In genomic region chr19:6140678-6141393, GRCm38 (mm10) we compare ENCODE assay signal across 7 mouse cellular contexts. TPM values are rescaled to one million over a fixed set of nuclear protein-coding genes. Genes with fewer than 3 reads are reported as not detected.
DNase-seq lines count a peak whose midpoint lies in the region; ATAC-seq and TF ChIP-seq lines count a peak whose summit lies in the region.

Batf2 (plus strand) TSS chr19:6140983.

- peak; percentile 42; the same call in 1 of the 2 replicates for TF ChIP-seq POLR2A in heart, adult 2 months (IDR thresholded peaks at IDR 0.05; ENCODE audit: insufficient read depth, low read depth, low read length)

- under 1% methylated on average over 67 of the region's 68 CpGs for WGBS in embryonic facial prominence, embryonic 12.5 days
- WGBS in heart, adult 2 months = under 1% methylated on average over 65 of the region's 68 CpGs
- WGBS in limb, embryonic 13.5 days = under 1% methylated on average over 52 of the region's 68 CpGs
- WGBS in midbrain, embryonic 16.5 days = 1% methylated on average over 66 of the region's 68 CpGs

- peak; percentile 88 for DNase-seq in adrenal gland, postnatal 25 days
- DNase-seq in heart, adult 2 months = peak; percentile 91 to 93
- peak; percentile 89 to 90 for DNase-seq in kidney, adult 8-10 months
- DNase-seq in spleen, postnatal 10 days (ENCODE audit: low spot score in 2 of 2) = peak; percentile 93 to 97

- H3K27me3 ChIP-seq in embryonic facial prominence, embryonic 12.5 days = no peaks in the 10 kb centered on the region
- no peaks in the 10 kb centered on the region for H3K27me3 ChIP-seq in heart, adult 2 months (ENCODE audit: control insufficient read depth, insufficient read depth, low read length)
- no peaks in the 10 kb centered on the region for H3K27me3 ChIP-seq in limb, embryonic 13.5 days
- no peaks in the 10 kb centered on the region for H3K27me3 ChIP-seq in midbrain, embryonic 16.5 days (ENCODE audit: control insufficient read depth, insufficient read depth, low read depth, low read length)

- H3K9me3 ChIP-seq in embryonic facial prominence, embryonic 12.5 days = no peaks in the 10 kb centered on the region
- H3K9me3 ChIP-seq in limb, embryonic 13.5 days = no peaks in the 10 kb centered on the region
- no peaks in the 10 kb centered on the region for H3K9me3 ChIP-seq in midbrain, embryonic 16.5 days (replicated peaks; ENCODE audit: control insufficient read depth, low read length, poor library complexity, severe bottlenecking)

- ATAC-seq in embryonic facial prominence, embryonic 12.5 days (ENCODE audit: insufficient number of reproducible peaks, insufficient read depth, low FRiP score, low TSS enrichment) = peak; percentile 92
- peak; percentile 94 for ATAC-seq in limb, embryonic 13.5 days (ENCODE audit: low FRiP score, low read depth)
- ATAC-seq in midbrain, embryonic 16.5 days = peak; percentile 95

- peak within 1 kb of the TSS; percentile 59 for H3K4me3 ChIP-seq in embryonic facial prominence, embryonic 12.5 days
- H3K4me3 ChIP-seq in heart, adult 2 months = peak within 1 kb of the TSS; percentile 94
- H3K4me3 ChIP-seq in limb, embryonic 13.5 days = peak within 1 kb of the TSS; percentile 67
- peak within 1 kb of the TSS; percentile 71 for H3K4me3 ChIP-seq in midbrain, embryonic 16.5 days (ENCODE audit: low read depth, low read length)

- peak within 1 kb of the TSS; percentile 67 for H3K4me2 ChIP-seq in embryonic facial prominence, embryonic 12.5 days (replicated peaks)
- peak within 1 kb of the TSS; percentile 85 for H3K4me2 ChIP-seq in limb, embryonic 13.5 days (replicated peaks)
- peak within 1 kb of the TSS; percentile 88 for H3K4me2 ChIP-seq in midbrain, embryonic 16.5 days (ENCODE audit: low read length)

- H3K4me1 ChIP-seq in embryonic facial prominence, embryonic 12.5 days = peaks cover 6% of the 10 kb centered on the region; the same call in 1 of the 2 replicates
- peaks cover 1% of the 10 kb centered on the region; the same call in 1 of the 2 replicates for H3K4me1 ChIP-seq in heart, adult 2 months (ENCODE audit: control insufficient read depth, insufficient read depth, low read length)
- peaks cover 13% of the 10 kb centered on the region for H3K4me1 ChIP-seq in limb, embryonic 13.5 days
- peaks cover 12% of the 10 kb centered on the region for H3K4me1 ChIP-seq in midbrain, embryonic 16.5 days (ENCODE audit: control insufficient read depth, insufficient read depth, low read length)

- TF ChIP-seq CTCF in heart, adult 2 months (IDR thresholded peaks at IDR 0.05) = peak; percentile 73

- no peaks in the 10 kb centered on the region for H3K79me2 ChIP-seq in heart, adult 2 months (replicated peaks; ENCODE audit: control insufficient read depth, insufficient read depth, low read length)

- H3K9ac ChIP-seq in embryonic facial prominence, embryonic 12.5 days = peak within 1 kb of the TSS; percentile 85
- peak within 1 kb of the TSS; percentile 90 for H3K9ac ChIP-seq in heart, adult 2 months (ENCODE audit: low read depth, low read length)
- H3K9ac ChIP-seq in limb, embryonic 13.5 days = peak within 1 kb of the TSS; percentile 89
- H3K9ac ChIP-seq in midbrain, embryonic 16.5 days (ENCODE audit: low read depth, low read length) = peak within 1 kb of the TSS; percentile 94

- H3K36me3 ChIP-seq in embryonic facial prominence, embryonic 12.5 days = peaks cover 22% of the 10 kb centered on the region
- no peaks in the 10 kb centered on the region for H3K36me3 ChIP-seq in heart, adult 2 months (ENCODE audit: control insufficient read depth, insufficient read depth, low read length)
- H3K36me3 ChIP-seq in limb, embryonic 13.5 days = peaks cover 22% of the 10 kb centered on the region
- H3K36me3 ChIP-seq in midbrain, embryonic 16.5 days (ENCODE audit: control insufficient read depth, insufficient read depth, low read length) = 0 out of 2 replicates have a peak, but pooled peaks cover 7% of the 10 kb centered on the region

- intact Hi-C loops in heart, adult 2 months (cut with DNase I) = loop anchor here (1.0 to 2.0 kb wide), 2 partner anchors 13 to 96 kb away; partner anchors contain the start of gene Snx15

- no peak for TF ChIP-seq EP300 in heart, adult 2 months (IDR thresholded peaks at IDR 0.05; ENCODE audit: insufficient read depth, low read depth, low read length)

- H3K27ac ChIP-seq in embryonic facial prominence, embryonic 12.5 days = peak within 1 kb of the TSS; percentile 97
- peak within 1 kb of the TSS; percentile 97 for H3K27ac ChIP-seq in heart, adult 2 months
- H3K27ac ChIP-seq in limb, embryonic 13.5 days = peak within 1 kb of the TSS; percentile 96
- H3K27ac ChIP-seq in midbrain, embryonic 16.5 days (ENCODE audit: low read length) = peak within 1 kb of the TSS; percentile 99

RNA-seq across cellular contexts. Expression of gene Batf2, which starts in this region (rescaled TPM):
- total RNA-seq in adrenal gland, postnatal 25 days (2021) = 1.00 and 2.1 TPM in 2 replicates
- not detected in 2 replicates for polyA plus RNA-seq in embryonic facial prominence, embryonic 12.5 days (2016; fragmentation: Nextera tagmentation; extraction: Ambion mirVana)
- total RNA-seq in heart, adult 2 months (2021) = 1 to 10 TPM in 1 of 2 experiments, under 1 TPM in 1; 0.98 to 1.6 TPM
- 2.3 and 3.2 TPM in 2 replicates for polyA plus RNA-seq in heart, adult 2 months (2012; rRNA removed)
- not detected in 2 replicates for polyA plus RNA-seq in limb, embryonic 13.5 days (2015; fragmentation: Nextera tagmentation; extraction: Ambion mirVana)
- 0.15 TPM in 1 of 2 replicates, not detected in the other for polyA plus RNA-seq in midbrain, embryonic 16.5 days (2015; fragmentation: Nextera tagmentation; extraction: Ambion mirVana)

Comparison
In these comparisons a context has a peak if more than half of its experiments do, and no peak if none do; other contexts are left out.
1. Peak in every context shown above with its lines: DNase-seq, ATAC-seq, H3K4me3 ChIP-seq and H3K27ac ChIP-seq.
2. Peak in ATAC-seq, H3K4me3 ChIP-seq, H3K27ac ChIP-seq, H3K9ac ChIP-seq and H3K4me2 ChIP-seq in embryonic facial prominence, embryonic 12.5 days; RNA of the gene not detected or under 1 TPM.
3. Peak in ATAC-seq, H3K4me3 ChIP-seq, H3K27ac ChIP-seq, H3K9ac ChIP-seq and H3K4me2 ChIP-seq in limb, embryonic 13.5 days; RNA of the gene not detected or under 1 TPM.
4. Peak in ATAC-seq, H3K4me3 ChIP-seq, H3K27ac ChIP-seq, H3K9ac ChIP-seq and H3K4me2 ChIP-seq in midbrain, embryonic 16.5 days; RNA of the gene not detected or under 1 TPM.